Mouse (Mus musculus) 3T3-L1 (cell line): Measurements from ENCODE around the gene Btd.

Experiments
- DNase-seq: peaks from one replicate; pipeline ENCODE4 v3.0.0-alpha.2; 2015; ENCODE audit warnings: low read depth, low spot score

Btd gene

DNA sequence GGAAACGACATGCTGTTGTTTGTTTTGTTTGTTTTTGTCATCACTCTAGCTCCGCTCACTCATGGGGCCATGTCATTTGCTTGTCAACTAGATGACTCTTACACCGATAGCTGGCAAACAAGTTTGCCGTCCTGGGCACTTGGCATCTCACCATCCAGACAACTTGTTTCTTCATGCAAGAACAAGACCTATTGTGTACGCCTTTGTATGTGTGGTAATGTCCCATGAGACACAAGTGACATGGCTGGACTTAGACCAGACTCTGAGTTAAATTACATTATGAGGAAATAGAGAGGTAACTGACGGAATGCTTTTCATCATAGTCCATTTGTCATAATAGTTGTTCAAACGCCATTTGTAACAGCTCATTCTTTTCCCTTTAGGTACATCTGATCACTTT lies 5.1 kb downstream of the Btd start:
- no peak for DNase-seq

DNA sequence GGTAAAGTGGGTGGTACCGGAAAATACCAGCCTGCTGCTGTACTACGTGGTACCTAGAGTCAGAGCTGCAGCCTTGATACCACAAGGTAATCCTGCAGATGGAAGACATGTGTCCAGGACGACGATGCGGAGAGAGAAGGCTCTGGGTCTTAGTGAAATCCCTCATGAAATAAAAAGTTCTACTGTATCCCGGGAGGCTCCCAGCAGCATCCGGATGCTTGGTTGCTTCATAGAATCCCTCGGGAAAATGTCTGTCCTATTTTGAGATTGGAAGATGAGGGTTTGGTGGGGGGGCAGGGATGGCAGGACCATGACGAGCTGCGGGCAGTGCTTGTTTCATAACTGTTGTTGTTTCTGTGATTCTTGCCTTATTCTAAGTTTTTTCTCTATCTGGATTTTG lies 7.2 kb downstream of the Btd start:
- DNase-seq: no peak

DNA sequence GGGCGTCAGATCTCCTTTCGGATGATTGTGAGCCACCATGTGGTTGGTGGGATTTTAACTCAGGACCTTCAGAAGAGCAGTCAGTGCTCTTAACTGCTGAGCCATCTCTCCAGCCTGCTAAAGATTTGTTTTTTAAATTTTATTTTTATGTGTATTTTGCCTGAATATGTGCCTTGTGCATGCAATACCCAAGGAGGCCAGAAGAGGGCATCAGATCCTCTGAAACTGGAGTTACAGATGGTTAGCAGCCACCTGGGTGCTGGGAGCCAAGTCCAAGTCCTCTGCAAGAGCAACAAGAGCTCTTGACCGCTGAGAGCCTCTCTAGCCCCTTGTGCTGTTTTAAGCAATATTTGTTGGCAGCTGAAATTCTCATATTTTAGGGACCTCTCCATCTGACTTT lies 9.5 kb downstream of the Btd start:
- no peak for DNase-seq

DNA sequence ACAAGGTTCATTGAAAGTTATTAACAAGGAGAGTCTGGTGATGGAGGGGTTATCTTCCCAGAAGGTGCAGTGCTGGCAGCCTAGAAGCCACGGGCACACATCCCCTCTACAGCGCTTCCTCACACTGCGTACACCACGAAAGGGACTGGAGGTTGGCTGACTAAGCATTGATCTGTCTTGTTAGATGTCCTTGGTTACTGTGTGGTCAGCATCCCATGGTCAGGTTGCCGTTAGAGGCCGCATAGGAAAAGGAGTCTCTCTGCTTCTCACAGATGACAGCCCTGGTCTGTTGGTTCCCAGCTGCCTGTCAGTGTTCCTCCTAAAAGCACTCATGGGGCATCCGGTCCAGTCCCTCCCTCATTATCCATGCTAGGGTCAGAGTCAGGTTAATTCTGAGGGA lies 10.4 kb downstream of the Btd start:
- no peak for DNase-seq

DNA sequence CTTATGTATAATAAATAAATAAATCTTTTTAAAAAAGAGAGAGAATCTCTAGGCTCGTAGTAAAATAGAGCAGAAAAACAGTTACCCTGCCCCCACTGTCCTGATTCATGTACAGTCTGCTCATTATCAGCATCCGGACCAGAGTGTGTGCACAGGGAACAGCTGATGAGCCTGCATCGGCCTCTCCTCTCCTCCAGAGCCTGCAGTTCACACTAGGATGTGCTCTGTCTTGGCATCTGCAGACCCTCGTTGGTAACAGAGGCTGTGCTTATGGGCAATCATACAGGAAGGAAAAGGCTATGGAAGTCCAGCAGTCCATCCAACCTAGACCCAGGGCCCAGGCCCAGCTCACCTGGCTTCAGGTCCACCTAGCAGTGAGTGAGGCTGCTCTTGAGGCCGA lies 11.3 kb downstream of the Btd start:
- no peak for DNase-seq

DNA sequence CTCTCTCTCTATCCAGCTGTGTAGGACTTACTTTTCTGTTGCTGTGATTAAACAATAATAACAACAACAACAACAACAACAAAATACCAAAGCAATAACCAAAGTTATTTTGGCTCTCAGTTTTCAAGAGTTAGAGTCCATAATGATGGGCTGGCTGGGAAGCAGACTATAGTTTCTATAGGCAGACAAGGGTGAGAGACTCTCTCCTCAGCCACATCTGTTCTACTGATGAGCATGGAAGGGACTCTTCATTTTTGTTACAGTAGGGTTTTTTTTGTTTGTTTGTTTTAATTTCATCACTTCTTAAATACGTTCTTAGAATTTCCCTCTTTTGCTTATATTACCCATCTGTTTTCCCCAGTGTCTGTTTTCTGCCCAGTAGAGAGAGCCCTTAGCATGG lies 11.8 kb downstream of the Btd start:
- no peak for DNase-seq

DNA sequence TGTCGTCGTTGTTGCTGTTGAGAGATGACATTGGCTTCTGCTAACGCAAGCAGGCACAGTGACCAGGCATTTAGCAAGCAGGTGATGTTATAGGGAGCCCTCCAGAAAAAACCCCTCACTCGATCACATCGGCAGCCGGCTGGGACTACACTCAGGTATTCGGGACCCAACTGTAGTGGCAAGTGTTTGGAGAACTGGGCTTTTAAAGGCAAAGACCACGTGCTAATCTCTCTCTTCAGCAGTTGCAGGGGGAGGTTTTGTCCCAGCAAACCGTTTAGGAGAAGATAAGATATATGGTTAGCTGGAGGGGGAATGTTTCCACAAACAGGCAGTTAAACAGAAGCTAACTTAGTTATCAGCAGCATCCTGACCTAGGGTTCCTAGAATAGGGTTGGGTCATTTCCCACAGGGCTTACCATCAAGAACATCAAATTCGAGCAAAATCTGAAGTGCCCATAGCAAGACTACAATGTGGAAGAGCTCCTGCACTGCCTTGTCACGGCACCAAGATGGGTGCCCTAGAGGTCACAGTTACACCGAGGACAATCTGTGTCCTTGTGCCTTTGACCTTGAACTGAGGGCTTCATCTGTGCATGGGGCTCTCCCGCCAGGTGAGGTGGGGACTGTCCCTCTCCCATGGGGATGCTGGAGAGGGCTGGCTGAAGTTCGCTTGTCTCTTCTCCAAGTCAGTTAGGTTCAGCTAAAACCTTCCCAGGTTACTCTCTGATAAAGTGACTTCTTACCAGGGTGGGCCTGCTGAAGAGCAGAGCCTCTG lies 12.5 kb downstream of the Btd start:
- DNase-seq: no peak

DNA sequence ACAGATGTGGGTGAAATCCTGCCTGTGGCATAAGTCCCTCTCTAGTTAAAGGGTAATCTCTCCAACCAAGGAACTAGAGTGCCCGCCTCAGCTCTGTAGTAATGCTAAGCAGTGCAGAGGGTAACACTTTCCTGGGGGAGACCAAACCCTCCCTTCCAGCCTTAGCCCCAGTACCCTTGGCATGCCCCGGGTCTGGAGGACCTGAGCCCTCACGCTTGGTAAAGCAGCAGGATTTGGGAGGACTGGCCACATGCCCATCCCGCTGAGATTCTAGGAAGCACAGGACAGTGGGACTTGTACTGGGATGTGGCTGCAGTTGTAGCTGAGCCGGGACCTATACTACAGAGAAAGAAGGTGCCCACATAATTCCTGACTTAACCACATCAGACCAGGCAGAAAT lies 14.0 kb downstream of the Btd start:
- DNase-seq: no peak

DNA sequence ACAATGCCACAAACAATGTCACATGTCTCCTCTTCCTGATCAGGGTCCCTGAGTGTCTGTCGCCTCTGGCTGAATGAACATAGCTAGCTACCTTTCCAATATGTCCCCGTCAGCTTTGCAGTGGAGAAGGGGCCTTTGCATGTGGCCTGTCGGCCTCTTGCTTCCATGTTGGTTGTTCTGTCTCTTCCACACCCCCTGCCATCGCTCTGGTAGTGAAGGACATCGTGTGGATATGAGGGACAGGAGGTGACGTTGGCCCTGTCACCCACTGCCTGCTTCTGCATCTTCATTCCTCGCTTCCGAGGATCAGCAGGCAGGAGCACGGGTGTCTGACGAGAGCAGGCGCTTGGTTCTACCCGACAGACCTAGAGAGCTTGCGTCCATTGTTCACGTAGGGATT lies 14.6 kb downstream of the Btd start:
- no peak for DNase-seq

DNA sequence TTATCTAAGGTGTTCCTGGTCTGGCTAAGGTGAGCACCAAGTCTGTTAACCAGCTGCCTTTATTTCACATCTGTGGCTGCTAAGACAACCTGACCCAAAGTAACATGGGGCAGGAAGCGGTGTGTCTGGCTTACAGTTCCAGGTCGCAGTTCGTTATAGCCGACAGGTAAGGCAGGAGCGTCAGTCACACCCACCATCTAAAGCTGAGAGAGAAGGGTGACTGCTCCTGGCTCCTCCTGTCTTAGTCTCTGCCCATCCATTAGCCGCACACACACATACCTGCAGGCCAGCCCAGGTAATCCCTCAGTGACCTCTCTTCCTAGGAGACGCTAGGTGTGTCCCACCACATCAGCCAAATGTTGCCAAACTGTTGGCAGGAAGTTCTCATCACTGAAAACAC lies 15.6 kb downstream of the Btd start:
- DNase-seq: no peak

DNA sequence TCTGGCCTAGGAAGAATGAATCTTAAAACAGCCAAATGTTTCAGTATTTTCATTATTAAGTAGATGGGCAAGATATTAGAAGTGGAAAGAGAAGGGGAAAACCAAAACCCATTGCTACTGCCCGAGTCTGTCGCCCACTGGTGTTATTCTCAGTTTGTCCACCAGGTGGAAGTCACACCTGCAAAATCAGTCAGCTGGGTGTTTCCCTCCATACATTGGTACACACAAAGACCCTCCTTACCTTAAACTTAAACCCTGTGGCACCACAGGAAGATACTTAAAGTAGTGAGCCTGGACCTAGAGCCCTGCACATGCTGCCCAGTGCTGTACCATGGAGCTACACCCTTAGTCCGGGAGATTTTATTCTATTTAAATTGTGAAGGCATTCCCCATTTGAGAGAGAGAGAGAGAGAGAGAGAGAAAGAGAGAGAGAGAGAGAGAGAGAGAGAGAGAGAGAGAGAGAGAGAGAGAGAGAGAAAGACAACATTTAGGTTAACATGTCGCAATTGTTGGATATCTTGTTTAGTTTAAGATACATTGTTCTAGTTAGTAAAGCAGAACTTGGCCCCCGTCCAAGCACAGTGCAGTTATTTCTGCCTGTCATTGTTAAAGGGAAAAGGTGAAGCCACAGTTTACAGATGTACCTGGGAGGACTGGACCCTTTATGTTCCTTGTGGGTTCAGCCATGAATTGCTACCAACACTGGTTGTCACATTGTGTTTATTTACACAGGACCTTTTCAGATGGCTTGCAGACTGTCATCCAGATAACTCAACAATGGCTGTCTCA lies 16.2 kb downstream of the Btd start:
- DNase-seq: peak; percentile 87

DNA sequence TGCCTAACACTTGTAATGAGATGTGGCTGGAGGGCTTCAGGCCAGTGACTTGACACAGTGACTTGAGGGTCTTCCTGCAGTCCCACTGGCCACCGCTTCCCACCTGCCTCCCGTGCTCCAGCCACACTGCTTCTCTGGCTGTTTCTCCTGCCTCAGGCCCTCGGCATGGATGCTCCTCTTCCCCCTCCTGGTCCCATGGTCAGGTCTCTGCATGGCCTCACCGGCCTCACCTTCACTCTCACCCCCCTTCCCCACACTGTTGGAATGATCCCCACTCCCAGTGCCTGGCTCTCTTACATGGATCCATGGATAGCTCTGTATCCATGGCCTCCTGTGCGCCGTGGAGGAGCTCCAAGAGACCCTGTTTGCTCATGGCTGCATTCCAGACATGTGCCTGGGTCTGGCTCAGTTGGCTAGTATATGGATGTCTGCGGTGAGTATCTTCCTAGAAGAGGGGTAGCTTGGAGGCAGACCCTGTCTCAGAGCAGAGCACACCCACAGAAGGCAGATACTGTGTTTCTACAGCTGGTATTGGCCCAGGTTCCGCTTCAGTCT lies 17.4 kb downstream of the Btd start:
- DNase-seq: no peak

DNA sequence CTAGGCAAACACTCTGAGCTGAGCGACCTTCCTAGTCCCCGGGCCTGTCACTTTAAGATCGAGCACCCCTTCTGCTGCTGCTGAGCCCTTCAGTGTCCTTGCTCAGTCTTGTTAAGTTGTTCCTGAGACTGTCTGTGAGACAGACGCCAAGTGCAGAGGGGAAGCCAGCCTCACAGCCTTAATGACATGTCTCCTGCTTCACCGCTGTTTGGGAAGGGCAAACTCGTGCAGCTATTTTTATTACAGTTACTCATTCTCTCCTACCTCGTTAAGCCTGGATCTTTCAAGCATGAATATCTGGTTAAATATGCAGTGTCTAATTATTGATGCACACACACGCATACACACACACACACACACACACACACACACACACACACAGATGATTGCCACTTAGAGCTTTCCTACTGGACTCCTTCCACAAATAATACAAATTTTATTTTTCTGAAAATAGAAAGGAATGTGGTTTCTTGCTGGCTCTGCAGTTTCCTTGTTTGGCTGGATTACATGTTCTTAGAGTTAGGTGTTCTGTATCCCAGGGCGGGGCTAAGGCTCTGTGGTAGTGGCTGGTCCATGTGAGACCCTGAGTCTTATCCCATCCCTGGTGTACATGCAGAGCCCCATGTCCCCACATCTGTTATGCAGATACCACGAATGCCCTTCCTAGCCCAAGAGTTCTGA lies 18.8 kb downstream of the Btd start:
- peak; percentile 78 for DNase-seq

DNA sequence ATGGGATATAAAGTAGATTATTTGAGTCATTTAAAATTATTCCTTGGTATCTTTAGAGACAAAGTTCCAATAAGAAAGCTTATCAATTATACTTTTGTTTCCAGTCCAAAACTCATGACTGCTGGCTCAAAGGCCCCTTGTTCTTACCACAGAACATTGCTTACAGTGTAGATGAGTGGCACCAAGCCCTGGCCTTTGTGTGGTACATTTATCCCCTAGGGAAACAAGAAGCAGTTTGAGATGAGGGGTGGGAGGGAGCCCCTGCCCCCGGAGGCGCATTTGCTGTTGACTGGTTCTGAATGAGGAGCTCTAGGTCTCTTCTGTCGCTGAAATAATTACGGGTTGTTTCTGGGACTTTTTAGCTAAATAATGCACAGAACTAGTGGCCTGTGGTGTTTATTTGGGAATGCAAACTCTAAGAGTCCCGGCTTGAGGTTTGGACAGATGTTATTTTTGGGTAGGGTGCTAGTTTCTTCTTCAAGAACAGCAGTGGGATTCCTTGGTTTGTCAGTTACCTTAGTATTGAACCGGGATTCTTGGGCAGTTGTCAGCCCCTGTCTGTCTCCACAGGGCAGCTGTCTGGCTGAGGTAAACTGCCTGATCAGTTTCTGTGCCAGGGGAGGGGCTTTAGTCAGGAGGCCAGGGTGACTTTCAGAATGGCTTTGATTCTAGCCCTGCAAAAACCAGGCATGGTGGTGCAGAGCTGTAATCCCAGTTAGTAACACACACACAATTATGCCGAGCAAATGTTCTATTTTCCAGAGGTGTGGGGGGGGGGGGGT lies 19.7 kb downstream of the Btd start:
- peak; percentile 51 for DNase-seq

DNA sequence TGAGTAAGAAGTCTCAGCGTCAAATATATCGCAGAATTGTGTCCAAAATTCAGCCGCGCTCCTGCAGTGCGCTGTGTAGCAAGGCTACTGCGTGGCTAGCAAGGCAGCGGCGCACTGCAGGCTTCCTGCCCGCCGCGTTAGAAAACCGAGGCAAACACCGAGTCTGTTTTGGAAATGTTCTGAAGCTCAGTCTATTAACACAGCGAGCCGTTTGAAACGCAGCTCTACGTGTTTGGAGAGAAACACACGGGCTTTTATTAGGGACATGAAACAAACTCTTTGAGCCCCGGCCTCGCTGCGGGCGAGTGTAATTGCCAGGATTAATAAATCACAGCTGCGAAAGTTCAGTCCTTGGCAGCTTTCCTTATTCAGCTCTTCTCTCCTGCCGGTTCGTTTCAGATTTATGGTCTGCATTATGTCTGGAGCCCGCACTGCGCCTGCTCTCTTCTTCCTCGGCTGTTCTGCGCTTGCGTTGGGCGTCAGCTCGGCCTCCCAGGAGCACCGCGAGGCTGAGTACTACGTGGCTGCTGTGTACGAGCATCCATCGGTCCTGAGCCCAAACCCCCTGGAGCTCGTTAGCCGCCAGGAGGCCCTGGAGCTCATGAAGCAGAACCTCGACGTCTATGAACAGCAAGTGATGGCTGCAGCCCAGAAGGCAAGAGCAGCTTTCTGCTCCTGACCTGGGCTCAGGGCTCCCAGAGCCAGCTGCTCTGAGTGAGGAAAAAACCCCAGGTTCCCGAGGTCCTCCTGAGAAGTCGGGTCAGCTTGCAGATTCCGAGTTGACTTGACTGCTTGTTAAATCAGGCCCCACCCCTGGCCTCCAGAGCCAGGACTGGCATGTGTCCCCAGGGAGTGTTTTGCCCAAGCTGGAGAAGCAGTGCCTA lies 21.1 kb downstream of the Btd start:
- peak; percentile 97 for DNase-seq

DNA sequence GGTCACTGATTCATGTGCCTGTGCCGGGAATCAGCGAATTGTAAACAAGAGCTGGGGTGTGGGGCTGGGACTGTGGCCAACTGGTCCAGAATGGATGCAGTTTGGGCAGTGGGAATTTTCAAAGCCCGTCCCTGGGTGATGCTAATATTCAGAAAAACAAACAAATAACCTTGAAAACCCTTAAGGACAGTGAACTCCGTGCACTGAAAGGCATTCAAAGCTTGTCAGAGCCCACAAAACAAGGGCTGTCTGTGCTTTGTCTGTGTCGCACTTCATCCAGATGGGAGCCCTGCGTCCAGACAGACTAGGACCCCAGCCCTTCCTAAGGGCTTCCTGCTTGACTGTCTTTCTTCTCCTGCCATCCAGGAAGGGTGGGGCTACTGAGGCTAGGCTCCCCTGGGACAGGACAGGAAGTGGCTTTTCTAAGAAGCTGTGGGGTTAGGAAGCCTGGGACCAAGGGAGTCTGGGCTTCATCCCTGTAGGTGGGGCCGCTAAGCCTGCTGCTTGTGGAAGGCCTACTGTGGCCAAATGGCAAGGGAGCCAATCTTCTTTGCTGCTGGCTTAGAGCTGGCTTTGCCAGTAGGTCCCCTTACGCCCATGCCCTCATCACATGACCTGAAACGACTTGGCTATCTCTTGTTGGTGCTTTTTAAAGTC lies 21.9 kb downstream of the Btd start:
- peak; percentile 97 for DNase-seq

DNA sequence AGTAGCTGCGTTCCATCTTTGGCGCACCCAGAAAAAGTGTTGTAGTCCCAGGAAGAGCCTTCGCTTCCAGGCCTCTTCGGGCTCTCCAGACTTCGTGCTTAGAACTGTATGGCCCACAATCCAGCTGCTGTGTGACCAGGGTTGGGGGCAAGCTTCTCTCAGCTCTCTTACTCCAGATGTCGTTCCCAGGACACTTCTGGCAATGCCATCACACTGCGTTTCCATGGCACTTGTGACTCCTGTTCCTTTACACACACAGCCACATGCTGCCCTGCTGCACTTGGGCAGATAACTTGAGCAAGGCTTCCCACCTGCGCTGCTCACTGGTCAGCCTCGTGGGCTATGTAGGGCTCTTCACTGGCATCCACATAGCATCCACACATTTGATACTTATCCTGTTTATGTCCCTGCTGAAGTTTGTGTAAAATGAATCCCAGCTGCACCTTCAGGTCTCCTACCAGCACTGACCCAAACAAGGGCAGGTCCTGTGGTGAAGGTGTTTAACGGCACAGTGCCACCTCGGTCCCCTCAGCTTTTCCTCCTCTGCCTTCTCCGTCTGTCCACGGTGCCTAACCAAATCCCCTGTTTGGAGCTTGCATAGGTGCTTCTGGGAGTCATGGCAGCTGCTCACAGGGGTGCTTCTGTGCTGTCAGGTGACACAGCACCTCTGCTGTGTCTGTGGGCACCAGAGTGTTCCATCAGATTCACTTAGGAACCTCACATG lies 22.7 kb downstream of the Btd start:
- no peak for DNase-seq

DNA sequence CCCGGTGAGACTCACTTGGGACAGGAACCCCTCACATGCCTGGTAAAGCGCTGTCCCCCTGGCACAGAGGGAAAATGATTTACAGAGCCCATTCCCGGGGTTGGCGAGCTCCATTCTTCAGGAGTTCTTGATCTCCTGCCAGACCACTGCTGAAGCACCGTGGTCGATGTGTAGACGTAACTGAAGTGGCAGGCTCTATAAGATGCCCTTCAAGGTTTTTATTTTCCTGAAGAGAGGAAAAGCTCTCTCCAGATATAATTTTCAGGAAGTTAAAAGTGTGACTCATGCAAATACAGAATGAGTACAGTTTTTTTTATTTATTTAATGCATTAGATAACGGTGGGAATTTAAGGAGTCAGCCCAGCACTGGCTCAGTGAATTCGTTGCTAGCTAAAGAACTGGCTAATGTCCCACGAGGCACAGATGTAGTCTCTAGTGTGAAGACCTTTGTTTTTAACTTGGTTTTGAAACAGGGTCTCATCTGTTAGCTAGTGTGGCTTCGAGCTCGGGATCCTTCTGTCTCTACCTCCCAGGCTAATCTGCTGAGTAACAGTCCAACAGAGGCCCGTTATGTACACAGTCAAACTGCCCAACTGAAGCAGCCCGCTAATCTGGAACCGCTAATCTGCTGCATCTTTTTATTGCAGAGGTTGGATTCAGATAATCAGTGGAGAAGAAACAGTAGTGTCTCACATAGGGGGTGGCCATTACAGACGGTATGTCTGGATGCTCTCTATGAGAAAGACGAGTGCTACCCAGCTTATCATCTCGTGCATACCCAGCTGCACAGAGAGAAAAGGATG lies 23.5 kb downstream of the Btd start:
- peak; percentile 78 for DNase-seq
